Mouse (Mus musculus): ENCODE results near the gene 3100002H09Rik. TPM values are rescaled to one million over a fixed set of nuclear protein-coding genes. Genes with fewer than 3 reads are reported as not detected.

Gene 3100002H09Rik
- polyA plus RNA-seq, 1 experiment from 2014 or later = 0.84 TPM

Other genes with a start within 250 kb of the 3100002H09Rik start
- gene Pou3f1, start 46.0 kb upstream of the 3100002H09Rik start, polyA plus RNA-seq (2014; fragmentation: Nextera tagmentation; extraction: Ambion mirVana) = 21.7 and 22.6 TPM in 2 replicates
- gene Utp11, start 82.8 kb upstream of the 3100002H09Rik start, polyA plus RNA-seq (2014; fragmentation: Nextera tagmentation; extraction: Ambion mirVana) = 37.6 and 38.2 TPM in 2 replicates
- 0.73 and 1.8 TPM in 2 replicates for gene Fhl3, start 89.9 kb upstream of the 3100002H09Rik start, polyA plus RNA-seq (2014; fragmentation: Nextera tagmentation; extraction: Ambion mirVana)
- 94.9 and 116 TPM in 2 replicates for gene Sf3a3, start 104.0 kb upstream of the 3100002H09Rik start, polyA plus RNA-seq (2014; fragmentation: Nextera tagmentation; extraction: Ambion mirVana)
- gene Inpp5b, start 131.0 kb upstream of the 3100002H09Rik start, polyA plus RNA-seq (2014; fragmentation: Nextera tagmentation; extraction: Ambion mirVana) = 16.4 and 26.4 TPM in 2 replicates
- gene Mtf1, start 191.3 kb upstream of the 3100002H09Rik start, polyA plus RNA-seq (2014; fragmentation: Nextera tagmentation; extraction: Ambion mirVana) = 11.4 and 13.4 TPM in 2 replicates
- 57.3 and 59.1 TPM in 2 replicates for gene Yrdc, start 239.9 kb upstream of the 3100002H09Rik start, polyA plus RNA-seq (2014; fragmentation: Nextera tagmentation; extraction: Ambion mirVana)
- 85.1 and 110 TPM in 2 replicates for gene 1110065P20Rik, start 240.4 kb upstream of the 3100002H09Rik start, polyA plus RNA-seq (2014; fragmentation: Nextera tagmentation; extraction: Ambion mirVana)

All from midbrain, embryonic 14.5 days (tissue).